Mouse (Mus musculus): ENCODE measurements around the gene Ccdc85c.

Gene Ccdc85c

GRCm38 (mm10) chr12:108178331-108179245 lies 96.6 kb downstream of the Ccdc85c start:
- peak; percentile 44 to 48 for DNase-seq (ENCODE audit: low spot score in 2 of 2)

GRCm38 (mm10) chr12:108176366-108176765 lies 98.9 kb downstream of the Ccdc85c start:
- no peak for DNase-seq (ENCODE audit: low spot score in 2 of 2)

GRCm38 (mm10) chr12:108174606-108175505 lies 100.4 kb downstream of the Ccdc85c start:
- no peak for DNase-seq (ENCODE audit: low spot score in 2 of 2)

- no peak for DNase-seq (ENCODE audit: low spot score in 2 of 2)
Observed at GRCm38 (mm10) chr12:108172639-108173038, 102.6 kb downstream of the Ccdc85c start.

- no peak for DNase-seq (ENCODE audit: low spot score in 2 of 2)
Observed at GRCm38 (mm10) chr12:108171336-108171735, 103.9 kb downstream of the Ccdc85c start.

- no peak for DNase-seq (ENCODE audit: low spot score in 2 of 2)
Observed at GRCm38 (mm10) chr12:108170467-108170866, 104.8 kb downstream of the Ccdc85c start.

- no peak for DNase-seq (ENCODE audit: low spot score in 2 of 2)
Observed at GRCm38 (mm10) chr12:108168909-108169308, 106.3 kb downstream of the Ccdc85c start.

GRCm38 (mm10) chr12:108163706-108164105 lies 111.5 kb downstream of the Ccdc85c start:
- no peak for DNase-seq (ENCODE audit: low spot score in 2 of 2)

- DNase-seq (ENCODE audit: low spot score in 2 of 2) = peak in 1 of 2 experiments; percentile 20
Observed at GRCm38 (mm10) chr12:108162036-108162435, 113.2 kb downstream of the Ccdc85c start.

- DNase-seq (ENCODE audit: low spot score in 2 of 2) = no peak
Observed at GRCm38 (mm10) chr12:108159863-108160262, 115.4 kb downstream of the Ccdc85c start.

All from thymus, postnatal 10 days (tissue).